Mouse (Mus musculus) liver (tissue): ENCODE measurements around the gene Cd81.
A peak's percentile ranks its signal among the peaks of the same experiment; 100 is the strongest.

Experiments used
- DNase-seq: peaks from one replicate; pipeline ENCODE4 v3.0.0-alpha.2; 2020; ENCODE audit warnings: mixed read lengths

The Cd81 gene

DNA sequence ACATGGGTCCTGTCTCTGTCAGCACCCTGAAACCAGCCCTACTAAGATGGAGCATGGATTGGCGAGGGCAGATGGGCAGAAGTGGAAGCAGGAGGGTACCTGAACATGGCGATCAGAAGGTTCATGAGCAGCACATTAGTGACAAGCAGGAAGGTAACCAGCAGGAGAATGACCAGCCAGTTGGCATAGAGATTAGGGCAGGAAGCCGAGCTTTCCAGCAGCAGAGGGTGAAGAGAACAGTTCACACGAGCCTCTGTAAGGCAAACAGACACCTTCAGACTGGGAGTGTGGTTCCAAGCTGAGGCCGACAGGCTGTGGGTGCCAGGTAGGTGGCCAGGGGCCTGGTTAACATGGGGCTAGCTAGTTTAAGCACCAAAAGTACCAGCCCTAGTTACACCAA lies 22.9 kb downstream of the Cd81 start:
- DNase-seq: no peak

DNA sequence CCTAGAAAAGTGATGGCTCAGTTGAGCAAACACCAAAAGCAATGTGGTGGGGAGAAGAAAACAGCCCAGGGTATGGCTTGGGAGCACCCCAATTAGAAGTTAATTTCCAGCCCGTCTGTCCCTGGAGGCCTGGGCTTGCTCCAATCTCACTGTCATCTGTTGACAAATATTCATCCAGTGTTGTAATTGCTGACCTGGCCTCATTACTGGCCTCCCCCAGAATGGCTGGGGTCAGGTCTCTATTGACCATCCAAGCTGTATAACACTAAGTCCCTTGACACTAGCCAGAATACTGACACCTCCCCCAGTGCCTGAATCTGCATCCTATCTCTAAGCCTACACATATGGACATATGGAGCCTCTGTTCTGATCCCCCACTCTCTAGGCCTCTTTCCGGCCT lies 24.8 kb downstream of the Cd81 start:
- no peak for DNase-seq

DNA sequence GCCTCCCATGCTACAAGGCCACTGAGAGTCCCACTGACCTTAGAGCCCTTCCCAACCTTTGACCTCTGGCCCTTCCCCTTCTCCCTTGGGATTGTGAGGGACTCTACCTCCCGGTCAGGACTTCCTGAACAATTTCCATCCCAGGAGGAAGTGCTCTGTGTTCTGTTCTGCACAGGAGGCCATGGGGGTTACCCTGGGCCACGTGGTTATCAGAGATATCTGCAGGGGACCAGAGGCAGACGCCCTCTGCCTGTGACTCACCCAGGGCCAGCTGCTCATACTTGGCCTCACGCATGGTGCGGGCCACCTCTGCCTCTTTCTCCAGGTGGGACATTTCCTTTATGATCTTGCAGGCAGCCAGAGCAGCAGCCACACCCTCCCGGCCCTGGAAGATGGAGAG lies 29.5 kb downstream of the Cd81 start:
- no peak for DNase-seq

DNA sequence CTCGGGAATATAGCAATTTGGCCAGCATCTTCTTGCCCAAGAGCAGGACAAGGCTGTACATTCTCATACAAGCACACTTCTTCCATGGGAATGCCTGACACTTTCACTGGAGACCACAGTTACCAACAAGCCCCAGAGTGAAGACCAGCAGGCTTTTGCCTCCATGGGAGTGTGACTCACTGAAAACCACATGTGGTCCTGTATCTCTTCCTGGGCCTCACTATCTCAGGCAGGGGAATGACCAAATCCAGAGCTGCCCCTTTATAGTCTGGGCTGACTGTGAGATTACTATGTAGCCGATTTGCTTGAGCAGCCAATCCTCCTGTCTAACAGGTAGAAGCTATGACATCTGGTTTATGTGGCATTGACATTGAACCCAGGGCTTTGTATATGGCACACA lies 31.2 kb downstream of the Cd81 start:
- no peak for DNase-seq

- DNase-seq: peak; percentile 70
Observed at GRCm38 (mm10) chr7:143086366-143086765, 33.8 kb downstream of the Cd81 start.

- DNase-seq: peak; percentile 57
Observed at GRCm38 (mm10) chr7:143087070-143087579, 34.6 kb downstream of the Cd81 start.

DNA sequence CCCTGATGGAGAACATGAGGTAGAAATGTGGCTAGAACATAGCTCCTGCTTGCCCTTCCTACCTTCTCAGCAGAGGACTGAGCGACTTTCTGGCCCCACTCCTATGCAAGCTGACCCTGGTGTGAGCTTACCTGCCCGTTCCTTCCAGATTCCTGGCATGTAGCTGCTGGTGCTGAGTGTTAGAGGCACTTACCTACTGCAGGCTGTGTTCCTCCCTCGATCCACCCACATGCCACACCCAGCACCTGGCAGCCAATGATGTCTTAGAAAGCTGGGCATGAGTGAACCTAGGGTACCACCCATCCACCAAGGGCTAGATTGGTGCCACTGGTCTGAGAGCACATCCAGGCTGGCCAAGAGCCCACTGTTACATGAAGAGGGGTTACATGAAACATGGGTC lies 41.3 kb downstream of the Cd81 start:
- DNase-seq: no peak

GRCm38 (mm10) chr7:143094592-143095553 lies 42.3 kb downstream of the Cd81 start, which contains the start of gene Trpm5:
Gene Trpm5 (minus strand): TSS chr7:143094642.
- peak; percentile 52 for DNase-seq

DNA sequence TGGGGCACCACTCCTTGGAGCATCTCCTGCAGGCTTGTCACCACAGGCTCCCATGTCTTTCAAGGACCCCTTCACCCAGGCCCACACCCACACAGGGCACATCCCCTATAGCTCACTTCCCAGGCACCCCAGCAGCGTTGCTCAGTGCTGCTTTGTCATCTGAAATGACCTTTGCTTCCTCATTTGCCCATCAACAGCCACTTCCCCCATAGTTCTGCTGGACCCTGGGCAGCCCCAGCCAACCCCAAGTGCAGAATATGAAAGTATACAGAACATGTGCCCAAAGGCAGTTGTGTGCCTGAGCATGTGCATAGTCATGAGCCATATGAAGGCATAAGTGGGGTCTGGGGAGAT lies 43.0 kb downstream of the Cd81 start:
- DNase-seq: no peak

DNA sequence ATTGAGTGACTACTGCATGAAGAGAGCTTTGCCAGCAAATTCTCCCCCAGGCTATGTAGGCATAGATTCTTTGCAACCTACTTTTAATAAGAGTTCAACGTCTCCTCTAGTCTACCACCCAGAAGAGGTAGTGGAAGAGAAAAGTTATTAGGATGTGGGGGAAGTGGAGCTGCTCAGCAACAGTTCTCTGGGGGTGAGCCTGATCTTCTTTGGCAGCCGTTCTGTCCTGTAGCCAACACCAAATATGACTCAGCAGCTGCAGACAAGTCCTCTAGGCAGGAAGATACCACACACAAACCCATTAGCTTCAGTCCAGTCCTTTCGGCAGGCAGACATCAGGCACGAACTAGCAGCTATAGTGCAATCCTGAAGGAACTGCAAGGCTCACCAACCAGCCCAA lies 48.2 kb downstream of the Cd81 start:
- DNase-seq: no peak

DNA sequence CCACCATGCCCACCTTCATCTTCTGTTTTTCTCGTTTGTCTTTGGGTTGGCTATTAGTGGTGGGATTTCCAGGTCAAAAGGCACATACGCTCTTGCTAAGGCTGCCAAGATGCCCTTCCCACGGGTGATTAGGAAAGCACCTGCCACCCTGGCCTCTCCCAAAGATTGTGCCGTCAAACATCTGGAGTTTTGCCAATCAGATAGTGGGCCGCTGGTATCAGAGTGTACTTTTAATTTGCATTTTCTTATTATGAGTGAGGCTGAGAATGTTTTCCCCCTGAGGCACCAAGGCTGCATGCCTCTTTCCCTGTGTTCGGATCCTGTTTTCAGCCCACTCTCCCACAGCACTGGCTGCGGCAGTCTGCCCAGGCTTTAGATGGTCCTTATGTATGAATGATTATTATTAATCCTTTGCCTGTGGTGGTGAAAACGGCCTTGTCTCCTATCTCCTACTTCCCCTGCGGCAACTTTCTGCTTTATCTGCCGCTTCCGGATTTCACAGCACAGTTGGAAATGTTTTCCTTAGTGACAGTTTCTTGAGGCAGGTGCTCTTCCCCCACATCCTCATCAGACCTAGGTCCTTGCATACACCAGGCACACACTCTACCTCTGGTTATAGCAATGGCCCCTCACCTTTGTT lies 52.8 kb downstream of the Cd81 start:
- no peak for DNase-seq

- DNase-seq: no peak
Observed at GRCm38 (mm10) chr7:143106062-143106461, 53.5 kb downstream of the Cd81 start, which contains the start of gene Kcnq1. Gene Kcnq1 (plus strand): TSS chr7:143106362.

DNA sequence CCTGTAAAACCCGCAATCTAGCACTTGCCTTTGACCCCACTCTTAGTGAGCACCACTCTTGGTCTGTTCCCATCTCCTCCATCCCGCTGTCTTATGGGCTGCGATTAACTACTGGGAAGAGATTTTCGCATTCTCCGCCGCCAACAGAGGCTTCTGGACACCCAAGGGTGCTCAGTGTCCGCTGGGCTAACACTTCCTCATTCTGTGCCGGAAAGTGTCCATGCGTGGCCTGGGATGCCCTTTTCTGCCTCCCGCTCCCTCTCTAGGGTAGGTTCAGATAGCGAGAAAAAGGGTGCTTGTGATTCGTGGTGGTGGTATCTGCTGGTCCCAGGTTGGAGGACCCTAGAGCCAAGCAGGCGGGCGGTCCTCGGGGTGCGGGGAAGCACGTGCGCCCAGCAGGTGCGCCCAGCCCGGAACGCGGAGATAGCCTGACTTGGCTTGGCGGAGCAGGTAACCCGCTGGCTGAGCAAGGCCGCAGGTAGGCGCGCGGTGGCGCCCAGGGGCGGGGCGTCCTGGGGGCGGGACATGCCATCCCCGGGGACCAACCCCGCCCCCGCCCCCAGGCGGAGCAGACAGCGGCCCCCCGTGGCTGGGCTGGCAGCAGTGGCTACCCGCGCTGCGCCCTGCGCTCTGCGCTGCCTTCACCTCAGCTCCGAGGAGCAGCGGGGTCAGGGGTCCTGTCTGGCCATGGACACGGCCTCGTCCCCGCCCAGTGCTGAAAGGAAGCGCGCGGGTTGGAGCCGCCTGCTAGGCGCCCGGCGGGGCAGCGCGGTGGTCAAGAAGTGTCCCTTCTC lies 54.3 kb downstream of the Cd81 start:
- peak; percentile 44 for DNase-seq

- no peak for DNase-seq
Observed at GRCm38 (mm10) chr7:143108200-143108599, 55.7 kb downstream of the Cd81 start.

DNA sequence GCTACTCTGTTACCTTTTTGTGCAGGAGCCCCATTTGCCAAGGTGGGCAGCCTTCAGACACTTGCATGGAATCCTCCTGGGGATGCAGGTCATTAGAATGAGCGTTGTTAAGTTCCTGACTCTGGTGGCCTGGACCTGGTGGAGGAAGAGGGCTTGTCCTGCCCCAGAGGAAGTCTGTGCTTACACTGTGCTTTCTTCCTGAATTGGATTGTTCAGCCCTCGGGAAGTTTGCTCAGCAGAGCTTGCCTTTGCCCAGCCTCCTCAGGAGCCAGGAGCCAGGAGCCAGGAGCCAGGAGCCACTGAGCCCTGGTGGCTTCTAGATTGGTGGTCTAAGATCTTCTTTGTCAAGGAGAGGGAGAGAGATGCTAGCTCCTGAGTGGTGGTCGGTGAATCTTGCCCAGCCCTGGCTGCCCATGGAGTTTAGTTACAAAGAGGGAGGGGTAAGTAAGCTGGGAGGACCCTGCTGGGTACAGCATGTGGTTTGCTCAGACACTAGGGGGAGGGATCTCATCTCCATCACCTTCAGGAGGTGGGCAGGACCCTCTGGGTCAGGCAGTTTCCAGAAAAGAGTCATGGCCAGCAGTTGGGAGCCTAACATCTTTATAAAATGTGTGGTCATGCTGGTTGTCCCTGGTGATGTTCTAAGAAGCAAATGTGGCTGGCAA lies 56.6 kb downstream of the Cd81 start:
- no peak for DNase-seq

DNA sequence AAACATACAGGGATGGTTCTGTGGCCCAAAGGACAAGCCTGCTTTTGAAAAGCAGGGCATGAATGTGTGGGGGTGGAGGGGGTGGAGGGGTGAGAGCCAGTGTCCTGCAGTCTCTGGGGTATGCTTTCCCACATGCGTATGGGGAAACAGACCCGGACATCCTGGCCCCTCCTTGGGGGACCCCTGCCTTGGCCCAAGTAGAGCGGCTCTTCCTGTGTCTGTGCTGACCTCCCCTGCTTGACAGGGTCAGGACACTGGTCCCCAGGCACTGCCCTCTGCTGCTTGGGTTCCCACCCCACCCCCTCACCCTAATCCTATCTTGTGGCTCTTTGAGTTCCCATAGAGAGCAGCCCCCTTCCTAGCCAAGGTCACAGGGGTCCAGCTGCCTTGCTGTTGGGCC lies 57.2 kb downstream of the Cd81 start:
- no peak for DNase-seq

DNA sequence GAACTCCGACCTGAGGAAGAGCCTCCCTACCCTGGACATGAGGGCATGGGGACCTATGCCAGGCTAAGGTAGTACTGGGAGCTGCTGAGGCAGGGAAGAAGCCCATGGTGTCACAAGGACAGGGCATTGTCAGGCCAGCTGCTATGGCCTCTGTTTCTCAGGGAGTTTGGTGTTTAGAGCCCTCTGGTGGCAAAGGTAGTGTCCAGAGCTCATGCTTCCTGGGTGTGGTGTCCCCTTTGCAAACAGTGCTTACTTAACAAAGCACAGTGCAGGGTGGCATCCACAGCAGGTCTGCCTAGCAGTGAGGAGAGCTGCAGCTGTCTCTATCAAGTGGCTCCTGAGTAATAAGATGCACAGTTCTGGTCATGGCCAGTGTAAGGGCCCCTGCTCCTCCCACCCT lies 58.3 kb downstream of the Cd81 start:
- DNase-seq: no peak

GRCm38 (mm10) chr7:143111719-143112118 lies 59.2 kb downstream of the Cd81 start:
- DNase-seq: no peak

DNA sequence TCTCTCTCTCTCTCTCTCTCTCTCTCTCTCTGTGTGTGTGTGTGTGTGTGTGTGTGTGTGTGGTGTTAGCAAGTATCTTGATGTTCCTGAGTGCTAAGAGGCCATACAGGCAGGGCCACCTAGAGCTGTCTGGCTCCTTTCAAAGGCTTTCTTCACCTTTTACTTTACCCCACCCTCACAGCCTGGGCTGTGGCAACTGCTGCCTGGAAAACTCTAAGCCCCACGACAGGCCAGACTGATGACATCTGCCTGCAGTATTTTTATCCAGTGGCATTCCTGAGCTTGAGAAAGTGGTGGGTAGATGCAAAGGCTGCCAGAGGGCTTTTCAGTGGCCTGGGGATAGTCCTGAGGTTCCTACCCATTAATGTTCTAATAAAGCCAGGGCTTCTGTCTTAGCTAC lies 59.9 kb downstream of the Cd81 start:
- DNase-seq: no peak

DNA sequence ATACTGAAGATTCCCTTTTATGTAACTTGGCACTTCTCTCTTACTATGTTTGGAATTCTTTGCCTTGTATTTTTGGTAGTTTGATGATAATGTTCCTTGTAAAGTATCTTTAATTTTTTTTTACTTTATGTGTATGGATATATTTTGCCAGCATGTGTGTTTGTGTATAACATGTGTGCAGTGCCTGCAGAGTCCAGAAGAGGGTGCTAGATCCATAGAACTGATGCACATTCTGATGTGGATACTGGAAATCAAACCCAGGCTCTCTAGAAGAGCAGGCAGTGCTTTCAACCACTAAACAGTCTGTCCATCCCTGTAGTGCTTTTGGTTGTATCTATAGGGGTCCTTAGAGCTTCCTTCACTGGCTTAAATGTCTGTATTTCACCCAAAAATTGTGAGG lies 62.2 kb downstream of the Cd81 start:
- no peak for DNase-seq

DNA sequence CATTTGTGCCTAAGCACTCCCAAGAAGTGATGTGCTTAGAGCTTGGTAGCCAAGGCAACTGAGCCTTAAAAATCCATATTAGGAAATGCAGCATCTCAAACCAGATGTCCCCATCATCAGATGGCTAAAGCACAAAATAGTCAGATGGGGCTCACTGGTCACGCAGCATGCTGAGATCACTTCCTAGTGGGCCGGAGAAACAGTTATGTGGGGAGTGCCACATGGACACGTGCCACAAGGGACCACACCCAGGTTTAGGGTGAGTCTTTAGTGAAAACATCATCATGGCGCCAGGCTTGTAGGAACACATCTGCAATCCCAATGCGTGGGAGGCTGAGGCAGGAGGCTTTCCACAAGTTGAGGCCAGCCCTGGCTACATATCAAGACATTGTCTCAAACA lies 64.0 kb downstream of the Cd81 start:
- no peak for DNase-seq
